Mouse (Mus musculus) CD4-positive helper T cell, adult 2 months (primary cell): ENCODE data around the gene Nlgn1.

Source experiments
- DNase-seq: peaks from one replicate; pipeline ENCODE4 v3.0.0-alpha.2; 2012; ENCODE audit warnings: low read depth, missing footprints, low spot score

The Nlgn1 gene

DNA sequence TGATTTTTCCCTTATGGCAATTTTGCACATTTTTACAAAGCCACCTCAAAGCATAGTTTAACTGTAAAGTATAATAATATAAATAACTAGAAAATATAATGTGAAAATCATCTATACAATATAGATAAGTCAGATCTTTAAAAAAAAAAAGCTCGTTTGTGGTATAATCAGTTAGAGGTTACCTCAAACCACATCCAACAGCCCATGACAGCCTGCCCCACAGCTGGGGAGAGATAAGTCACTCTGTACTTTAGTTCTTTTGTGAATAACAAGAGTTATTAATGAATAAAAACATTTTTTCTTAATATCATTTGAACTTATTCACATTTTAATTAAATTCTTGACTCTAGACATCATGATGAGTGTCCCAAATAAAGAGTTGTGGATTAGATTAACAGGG is 130.8 kb downstream of the Nlgn1 start:
- DNase-seq = no peak

DNA sequence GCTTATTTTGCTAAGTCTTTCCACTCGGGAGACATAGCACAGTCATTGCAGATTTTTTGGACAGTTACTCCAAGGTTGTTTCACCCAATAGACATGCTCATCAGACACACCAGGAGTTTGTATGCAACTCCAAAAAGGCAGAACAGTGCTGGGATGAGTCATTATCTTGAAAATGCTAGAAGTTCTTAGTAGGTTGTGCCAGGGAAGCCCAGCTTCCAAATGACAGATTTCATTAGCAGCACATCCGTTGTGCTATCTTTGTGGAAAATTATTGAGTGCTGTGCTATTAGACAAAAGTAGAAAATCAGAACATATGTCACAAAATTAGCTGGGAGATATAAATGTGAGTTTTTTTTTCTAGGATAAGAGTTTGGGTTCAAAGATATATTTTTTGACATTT is 137.3 kb downstream of the Nlgn1 start:
- no peak for DNase-seq

DNA sequence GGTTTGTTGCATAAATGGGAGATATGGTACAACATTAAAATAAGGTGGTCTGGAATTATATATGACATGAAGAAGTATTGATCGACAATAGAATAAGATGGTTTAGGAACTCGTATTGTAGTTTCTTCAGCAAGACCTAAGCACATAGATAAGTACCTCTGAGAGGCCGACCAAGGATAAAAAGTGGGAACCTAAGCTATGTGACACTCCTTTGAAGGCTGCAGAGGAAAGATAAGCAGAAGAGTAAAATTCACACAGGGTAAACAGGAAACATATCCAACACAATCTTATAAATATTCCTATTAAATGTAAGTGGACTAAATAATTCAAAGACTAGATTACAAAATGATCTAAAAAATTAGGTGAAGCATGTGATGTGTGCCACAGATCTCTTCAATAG is 151.2 kb downstream of the Nlgn1 start:
- no peak for DNase-seq

DNA sequence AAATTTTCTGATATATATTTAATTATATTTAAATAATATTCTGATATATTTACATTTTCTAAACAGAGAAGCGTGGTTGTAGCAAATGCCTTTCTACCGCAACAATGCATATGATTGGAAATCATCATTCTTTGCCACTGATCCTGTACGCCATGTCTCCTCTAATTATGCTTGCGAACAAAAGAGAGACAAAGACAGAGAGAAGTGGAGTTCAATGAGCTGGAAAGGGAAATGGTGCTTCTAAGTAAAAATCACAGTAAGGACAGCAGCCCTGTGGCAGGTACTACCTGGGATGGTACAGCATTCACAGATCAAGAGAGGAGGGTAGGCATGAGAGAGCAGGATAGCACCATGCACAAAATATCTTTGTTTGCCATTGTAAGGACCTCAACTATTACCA is 156.9 kb downstream of the Nlgn1 start:
- no peak for DNase-seq

DNA sequence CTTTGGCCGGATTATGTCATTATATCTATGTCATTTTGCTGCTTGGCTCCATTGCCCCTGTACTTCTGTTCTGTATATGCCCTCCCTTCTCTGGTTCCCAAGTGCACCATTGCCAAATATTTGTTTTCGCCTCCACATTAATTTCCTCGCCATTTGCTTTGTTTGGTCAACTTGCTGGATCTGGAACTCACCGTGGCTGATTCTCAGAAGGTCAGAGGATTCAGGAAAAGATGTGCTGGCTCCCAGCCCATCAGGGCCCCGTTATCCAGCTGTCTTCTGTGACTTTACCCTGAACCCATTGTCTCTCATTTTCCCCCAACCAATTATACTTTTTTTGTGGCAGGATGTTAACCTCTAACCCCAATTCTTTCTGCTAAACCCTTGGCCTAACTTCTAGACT is 158.0 kb downstream of the Nlgn1 start:
- DNase-seq = no peak

DNA sequence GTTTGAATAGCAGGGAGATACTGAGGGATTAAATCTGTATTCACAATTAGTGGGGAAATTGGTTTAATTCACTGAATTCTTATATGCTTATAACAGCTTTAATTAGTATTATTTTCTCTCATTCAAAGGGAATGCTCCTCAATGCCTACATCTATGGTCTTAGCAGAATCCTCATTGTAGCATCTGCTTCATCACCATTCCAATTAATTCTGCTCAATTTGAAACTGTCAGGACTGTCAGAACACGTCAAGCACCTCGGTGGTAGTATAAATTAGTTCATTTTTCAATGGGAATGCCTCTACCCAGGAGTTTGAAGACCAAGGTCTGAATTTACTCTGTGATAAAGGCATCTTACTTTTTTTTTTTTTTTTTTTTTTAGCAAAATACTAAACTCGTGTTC is 158.6 kb downstream of the Nlgn1 start:
- DNase-seq = no peak

DNA sequence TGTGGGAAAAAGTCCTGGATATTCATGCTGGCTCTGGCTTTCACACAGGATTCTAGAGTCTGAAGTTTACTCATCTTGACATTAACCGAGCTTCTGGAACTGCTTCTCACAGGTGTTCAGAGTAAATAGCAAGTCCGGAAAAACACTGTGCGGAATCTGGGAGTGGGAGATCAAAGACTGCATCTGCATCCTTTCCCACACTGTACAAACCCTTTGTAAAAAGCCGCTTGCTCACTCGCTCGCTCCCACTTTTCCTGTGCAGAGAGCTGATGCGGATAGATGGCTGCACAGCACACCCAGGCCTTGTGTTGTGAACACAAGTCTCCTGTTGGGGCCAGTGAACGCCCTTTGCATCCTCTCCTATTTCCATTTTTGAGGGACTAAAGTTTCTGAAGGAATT is 165.5 kb downstream of the Nlgn1 start:
- DNase-seq = no peak

DNA sequence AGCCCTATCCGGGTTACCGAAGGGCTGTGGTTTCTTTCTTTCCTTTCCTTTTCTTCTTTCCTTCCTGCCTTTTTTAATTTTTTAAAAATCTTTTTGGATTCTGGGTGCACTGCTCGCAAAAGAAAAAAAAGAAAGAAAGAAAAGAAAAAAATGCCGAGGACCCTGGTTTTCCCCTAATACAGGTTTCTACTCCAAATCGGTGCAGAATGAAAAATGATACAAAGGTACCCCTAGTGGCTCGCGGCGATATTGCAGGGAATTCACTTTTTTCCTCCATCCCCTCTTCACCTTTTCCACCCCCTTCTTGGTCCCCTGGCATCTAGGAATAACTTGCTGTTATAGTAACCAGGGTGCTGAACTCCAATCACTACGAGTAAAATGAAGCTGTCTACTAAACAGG is 178.5 kb downstream of the Nlgn1 start:
- DNase-seq = no peak

DNA sequence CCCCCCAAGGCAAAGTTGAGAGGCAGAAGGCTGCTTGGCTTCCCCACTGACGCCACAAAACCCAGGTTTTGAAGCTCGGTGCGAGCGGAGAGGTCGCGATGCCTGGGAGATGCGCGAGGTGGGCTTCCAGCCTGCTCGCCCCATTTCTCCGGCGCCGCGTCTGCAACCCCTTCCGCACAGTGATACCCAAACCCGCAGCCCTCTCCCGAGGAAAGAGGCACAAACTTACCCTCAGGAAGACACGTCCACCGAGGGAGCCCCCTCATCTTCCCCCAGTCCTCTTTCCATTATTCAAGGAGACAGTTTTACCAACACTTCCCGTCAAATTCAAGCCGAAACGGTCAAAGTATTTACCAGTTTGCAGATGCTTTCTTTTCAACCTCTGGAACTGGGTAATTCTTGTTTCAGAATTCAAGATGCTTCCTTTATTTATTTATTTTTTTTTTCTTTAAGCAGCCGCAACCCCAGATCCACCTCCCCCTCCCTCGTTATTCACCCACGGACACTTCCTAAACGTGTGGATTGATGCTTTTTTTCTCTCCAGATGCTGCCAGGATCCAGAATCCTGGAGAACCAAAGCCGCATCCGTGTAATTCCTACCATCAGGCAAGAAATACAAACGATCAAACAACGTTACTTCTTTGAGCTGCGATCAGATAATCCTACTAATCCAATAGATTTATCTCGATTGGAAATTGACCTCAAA is 179.1 kb downstream of the Nlgn1 start:
- no peak for DNase-seq

DNA sequence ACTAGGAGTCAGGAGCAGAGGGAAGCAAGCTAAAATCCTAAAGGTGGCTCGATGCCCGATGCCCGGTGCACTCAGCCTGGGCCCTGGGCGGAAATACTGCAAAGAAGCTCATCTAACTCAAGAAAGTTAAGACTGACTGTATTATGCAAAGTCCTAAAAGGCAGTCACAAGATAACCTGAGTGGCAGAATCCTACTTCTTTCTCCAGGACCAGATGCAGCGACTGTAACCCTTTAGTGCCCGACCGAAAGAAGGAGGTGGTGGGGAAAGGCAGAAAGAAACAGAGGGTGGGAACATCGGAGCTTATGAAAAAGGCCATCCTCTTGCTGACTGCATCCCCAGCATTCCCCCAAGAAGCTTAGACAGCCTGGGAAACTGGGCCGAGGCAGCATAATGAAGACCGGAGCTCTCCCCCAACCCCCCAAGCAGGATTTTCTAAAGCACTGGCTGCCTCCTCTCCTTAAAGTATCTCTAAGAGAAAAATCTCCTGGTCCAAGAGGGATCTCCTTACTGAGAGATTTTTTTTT is 179.7 kb downstream of the Nlgn1 start:
- no peak for DNase-seq

DNA sequence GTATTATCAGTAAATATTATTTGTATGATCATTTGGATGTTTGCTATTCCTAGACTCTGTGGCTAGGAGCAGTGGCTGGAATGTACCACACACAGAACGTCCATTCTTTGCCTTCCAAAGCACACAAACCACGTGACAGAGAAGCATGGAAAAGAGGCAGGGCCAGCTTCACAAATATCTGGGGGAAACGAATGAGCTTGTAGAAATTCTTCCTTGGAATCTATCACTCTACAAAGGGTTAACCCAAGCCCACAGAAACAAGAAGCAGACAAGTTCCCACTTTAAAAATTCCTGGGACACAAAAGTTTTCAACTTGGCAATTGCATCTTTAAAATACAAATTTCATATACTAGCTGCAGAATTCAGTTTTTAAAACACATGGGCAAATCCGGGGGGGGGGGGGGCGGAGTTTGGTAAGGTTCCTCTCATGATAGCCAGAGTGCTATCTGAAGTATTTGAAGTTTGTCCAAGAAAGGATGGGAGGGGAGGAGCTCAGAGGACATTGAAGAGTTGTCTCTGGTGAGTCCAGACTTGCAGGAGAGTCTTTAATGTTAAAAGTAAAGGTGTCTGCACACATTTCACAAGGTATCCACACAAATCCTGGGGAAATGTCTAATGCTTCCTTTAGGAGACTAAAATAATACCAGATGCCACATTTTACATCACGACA is 180.8 kb downstream of the Nlgn1 start:
- DNase-seq = no peak

DNA sequence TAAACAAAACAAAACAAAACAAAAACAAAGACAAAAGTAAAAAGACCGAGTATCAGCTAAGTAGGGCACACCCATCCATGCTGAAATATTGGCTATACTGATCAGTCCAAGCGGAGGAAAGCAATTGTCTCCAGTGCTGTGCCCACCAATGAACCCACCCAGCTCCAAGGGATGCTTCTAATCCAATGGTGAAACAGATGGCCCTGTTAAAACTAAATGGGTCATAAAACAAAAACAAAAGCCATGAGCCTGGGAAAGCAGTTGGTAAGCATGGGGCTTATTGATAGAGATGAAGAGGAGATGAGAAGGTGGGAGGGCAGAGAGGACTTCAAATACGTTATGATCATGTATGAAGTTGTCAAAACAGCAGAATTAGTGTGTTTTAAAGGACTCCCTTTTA is 186.1 kb downstream of the Nlgn1 start:
- DNase-seq = no peak

DNA sequence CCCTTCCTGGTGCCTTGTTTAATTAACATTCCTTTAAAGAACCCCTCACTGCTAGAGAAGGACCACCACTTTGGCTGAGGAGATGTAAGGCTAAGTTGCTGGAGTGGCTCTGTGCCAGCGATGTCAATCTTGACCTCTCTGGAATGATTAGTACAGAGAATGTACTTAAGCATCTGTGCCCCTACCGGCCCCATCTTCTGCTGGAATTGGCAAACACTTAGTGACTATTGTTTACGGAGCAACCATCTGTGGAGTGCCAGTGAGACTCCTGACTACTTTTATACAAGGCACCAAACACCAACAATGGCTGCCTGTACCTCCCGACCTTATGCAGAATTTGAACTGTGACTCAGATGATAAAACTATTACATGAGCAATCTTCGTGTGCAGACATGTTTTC is 186.8 kb downstream of the Nlgn1 start:
- DNase-seq = no peak

DNA sequence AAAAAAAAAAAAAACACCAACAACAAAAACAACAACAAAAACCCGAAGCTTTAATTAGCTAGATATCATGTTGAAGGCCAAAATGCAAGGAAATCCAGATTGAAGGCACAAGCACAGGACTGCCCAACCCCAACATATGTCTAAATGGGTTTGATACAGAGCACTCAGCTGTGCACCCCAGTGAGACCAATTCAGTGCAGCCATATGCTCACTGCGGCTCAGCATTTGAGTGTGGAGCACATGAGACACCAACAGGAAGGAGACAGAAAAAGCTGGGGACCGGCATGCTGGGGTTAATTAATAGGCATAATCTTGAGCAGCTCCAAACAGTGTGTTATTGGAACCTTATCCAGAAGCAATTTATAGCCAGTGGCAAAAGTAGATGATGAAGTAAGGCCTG is 190.7 kb downstream of the Nlgn1 start:
- DNase-seq = no peak

DNA sequence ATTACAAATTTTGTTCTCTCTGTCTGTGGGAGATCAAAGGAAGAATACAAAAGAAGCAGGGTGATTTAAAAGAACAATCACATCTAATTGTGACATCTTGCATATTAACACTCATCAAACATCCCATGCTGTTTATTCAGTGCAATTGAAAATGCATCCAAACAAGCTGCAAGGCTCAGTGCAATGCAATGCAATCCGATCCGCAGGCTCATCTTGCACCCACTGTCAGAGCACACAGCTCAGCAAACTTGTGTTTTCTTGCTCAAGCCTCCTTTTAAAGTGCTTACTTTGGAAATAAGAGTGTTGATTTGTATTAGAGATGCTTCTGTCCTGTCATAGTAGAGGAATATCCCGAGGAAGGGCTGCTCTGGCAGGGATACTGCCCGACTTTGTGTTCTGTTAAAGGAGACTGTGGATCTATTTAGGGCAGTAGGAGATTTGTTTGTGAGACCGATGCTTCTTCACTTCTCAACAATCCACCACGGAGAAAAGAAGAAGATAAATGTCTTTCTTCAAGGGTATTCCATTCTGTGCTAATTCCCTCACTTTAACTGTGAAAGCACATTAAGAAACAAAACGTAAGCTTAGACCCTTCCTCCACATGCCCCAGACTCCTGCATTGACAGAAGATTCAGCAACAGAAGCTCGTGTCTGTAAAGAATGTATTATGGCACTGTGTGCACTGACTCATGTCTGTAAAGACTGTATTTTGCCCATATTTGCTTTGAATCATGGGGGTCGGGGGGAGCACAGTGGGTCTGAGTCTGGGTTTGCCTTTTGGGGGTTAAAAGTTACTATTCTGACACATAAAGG is 197.2 kb downstream of the Nlgn1 start:
- DNase-seq = no peak

DNA sequence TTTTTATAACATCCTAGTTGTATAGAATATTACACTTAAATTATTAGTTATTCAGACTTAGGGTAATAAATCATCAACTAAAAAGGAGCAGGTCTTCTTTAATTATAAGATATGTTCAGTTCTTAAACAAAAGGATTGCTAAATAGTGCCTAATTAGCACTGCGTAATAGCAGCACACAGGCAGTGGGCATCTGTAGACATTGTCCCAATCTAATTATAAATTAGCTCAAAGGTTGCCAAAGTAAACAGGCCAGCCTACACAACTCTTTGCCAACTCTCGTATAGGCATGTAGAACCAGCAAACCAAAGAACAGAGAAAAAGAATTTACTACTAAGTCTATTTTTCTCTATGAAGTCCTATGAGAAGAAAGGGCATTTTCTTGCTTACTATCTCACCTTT is 201.3 kb downstream of the Nlgn1 start:
- no peak for DNase-seq

DNA sequence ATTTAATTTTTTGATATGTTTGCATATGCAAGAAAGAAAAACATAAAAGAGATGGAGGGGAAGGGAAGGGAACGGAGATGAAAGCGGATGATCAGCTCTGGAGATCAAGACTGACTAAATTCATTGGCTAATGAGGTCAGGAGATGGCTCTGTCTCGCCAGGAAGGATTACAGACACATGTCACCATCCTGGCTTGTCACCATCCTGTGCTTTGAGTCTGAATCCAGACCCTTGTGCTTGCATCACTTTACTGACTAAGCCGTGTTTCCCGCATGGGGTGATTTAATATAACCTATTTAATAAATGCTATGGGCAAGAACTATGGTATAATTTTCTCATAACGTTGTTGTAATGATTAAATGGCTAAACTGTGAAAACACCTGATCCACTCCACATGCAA is 202.8 kb downstream of the Nlgn1 start:
- DNase-seq = no peak

DNA sequence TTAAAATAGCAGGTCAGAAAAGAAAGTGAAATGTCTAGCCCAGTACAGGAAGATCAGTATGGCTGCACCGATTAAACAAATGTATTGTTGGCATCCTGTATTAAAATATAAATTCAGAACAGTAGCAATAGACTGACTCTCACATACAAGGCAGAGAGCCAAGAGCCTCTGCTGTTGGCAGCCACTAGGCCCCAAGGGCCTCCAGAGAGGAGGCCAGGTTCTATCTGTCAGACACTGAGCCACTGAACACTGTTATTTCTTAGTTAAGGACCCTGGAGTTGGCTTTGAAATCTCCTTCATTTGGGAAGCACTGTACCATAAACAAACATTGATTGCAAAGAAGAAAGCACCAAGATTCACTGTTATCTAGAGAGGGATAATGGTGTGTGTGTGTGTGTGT is 215.2 kb downstream of the Nlgn1 start:
- DNase-seq = no peak

DNA sequence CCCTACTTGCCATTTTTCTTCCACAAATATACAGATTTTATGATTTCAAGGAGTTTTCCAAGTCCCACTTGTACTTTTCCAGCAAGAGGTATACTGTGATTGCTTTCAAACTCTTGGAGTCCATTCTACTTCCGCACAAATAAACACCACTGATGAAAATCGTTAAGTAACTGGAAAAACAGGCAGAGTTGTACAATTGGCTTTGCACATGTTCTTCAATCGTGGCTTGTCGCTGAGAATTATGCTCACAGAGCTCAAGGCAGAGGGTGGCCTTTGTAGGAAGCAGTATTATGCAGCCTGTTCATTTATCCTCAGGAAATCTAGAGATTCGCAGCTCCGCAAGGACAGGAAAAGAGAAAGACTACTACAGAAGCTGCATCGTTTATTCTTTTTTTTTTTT is 225.9 kb downstream of the Nlgn1 start:
- DNase-seq = no peak

DNA sequence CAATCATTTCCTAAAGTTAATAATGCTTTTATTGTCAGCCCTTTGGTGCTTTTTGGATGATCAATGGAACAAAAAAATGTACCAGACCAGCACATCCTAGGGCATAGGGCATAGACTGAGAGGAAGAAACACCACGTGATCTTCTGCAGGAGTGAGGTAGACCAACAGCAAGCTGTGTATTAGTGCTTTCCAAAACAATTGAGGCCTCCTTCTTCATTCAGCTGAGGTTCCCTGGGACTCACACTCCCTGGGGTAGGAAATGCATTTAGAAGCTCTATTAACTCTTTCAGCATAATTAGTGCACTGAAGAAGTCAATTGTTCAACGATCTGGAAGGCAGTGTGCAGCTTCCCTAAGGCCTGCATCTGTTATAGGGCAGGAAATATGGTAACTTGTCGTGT is 226.7 kb downstream of the Nlgn1 start:
- DNase-seq = no peak

DNA sequence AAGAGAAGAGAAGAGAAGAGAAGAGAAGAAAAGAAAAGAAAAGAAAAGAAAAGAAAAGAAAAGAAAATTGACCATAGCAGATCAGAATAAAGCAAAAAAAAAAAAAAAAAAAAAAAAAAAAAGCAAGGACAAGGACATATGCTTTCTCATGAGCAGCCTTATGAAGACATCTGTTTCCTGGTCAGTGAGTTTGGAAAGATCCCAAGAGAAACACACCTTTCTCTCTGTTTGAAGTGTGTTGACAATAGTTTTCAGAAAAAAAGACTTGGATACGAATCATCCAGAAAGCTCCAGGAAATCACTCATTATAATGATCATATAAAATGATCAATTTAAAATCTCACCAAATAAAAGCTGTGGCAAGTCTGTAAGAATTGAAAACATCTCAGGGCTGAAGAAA is 230.0 kb downstream of the Nlgn1 start:
- DNase-seq = no peak

DNA sequence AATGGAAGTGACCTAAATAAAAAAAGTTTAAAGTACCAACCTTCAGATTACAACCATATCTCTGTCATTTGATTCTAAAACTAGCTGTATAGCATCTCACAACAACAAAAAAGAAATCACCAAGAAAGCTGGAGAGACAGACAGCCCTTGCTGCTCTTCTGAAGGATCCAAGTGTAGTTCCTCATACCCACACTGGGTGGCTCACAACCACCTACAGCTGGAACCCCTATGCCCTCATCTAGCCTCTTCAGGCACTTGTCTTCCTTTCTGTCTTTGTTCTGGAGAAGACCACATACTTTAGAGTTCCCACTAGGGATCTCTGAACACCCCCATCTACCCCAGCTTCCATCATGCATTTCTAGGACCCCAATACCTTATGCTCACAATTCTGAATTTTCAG is 236.7 kb downstream of the Nlgn1 start:
- DNase-seq = no peak

DNA sequence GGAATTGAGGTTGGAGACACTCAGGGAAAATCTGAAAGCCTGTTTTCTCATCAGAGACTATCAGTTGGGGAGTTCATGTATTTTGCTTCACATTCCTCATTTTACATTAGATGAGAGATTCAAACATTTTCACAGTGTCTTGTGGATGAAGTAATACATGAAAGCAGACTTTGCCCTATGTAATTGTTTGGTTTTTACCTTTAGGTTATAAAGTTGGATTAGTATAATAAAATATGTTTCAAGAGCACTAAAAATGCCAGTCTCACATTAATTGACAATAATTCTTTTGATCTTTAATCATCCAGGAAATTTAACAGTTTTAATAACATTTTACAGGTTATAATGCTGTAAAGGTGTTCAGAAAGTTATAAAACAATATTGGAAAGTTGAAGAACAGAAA is 262.9 kb downstream of the Nlgn1 start:
- no peak for DNase-seq
